Mouse (Mus musculus): ENCODE measurements at regions not wholly inside any gene's neighbourhood (a gene's known extent, or its start where the extent isn't known, plus 50 kb on each side); places are given as distances from the start of the nearest gene placed in this dataset.

DNA sequence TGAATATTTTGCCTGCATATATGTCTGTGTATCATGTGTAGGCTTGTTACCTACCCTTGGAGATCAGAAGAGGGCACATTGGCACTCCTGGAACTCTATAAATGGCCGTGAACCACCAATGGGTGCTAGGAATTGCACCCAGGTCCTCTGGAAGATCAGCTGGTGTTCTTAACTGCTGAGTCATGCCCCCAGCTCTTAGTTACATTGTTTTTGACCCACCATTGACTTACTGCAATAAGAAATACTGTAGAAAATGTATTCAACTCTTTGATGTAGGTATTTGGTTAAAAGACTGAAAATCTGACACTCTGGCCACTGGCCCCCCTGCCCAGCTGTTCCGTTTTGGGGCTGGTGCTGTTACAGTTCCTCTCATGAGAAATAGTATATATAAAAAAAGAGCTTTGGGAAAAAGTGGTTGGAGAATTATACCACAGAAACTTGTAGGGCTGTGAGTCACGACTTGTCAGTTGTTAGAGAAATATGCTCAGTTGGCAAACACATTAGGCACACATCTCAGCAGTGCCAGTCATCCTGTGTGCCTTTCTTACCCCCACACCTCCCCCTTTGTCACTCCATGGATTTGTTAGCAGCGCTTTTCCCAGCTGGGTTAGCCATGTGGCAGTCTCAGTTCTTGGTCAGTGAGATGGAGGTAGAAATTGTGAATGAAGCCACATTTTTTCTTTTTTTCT lies 58.4 kb upstream of the Arhgap32 start:
- no peak overlapping the region for H3K4me2 ChIP-seq (ENCODE audit: low read depth, low read length)
- no peak overlapping the region for H3K4me3 ChIP-seq (ENCODE audit: low read depth, low read length)
- WGBS (ENCODE audit: insufficient replicate concordance), result 57% methylated on average over 4 of the region's 4 CpGs
- no peak overlapping the region for H3K27ac ChIP-seq (ENCODE audit: low read length)
- no peaks in the 10 kb centered on the region for H3K9me3 ChIP-seq (replicated peaks; ENCODE audit: control insufficient read depth, low read length)
- no peaks in the 10 kb centered on the region for H3K36me3 ChIP-seq (ENCODE audit: control insufficient read depth, insufficient read depth)
- no peak overlapping the region for H3K9ac ChIP-seq (ENCODE audit: low read depth, low read length)
- no peaks in the 10 kb centered on the region for H3K4me1 ChIP-seq (ENCODE audit: control insufficient read depth, low read depth, low read length)
- no peak for ATAC-seq (ENCODE audit: low read depth)
- H3K27me3 ChIP-seq (ENCODE audit: control insufficient read depth, insufficient read depth, low read depth, low read length), result no peaks in the 10 kb centered on the region

GRCm38 (mm10) chr9:32062740-32063139 lies 53.2 kb upstream of the Arhgap32 start:
- Histone ChIP-seq H3K27me3 (ENCODE audit: control insufficient read depth, insufficient read depth, low read depth, low read length) (no peaks in the 10 kb centered on the region), H3K9me3 (replicated peaks; ENCODE audit: control insufficient read depth, low read length) (no peaks in the 10 kb centered on the region), H3K4me3 (ENCODE audit: low read depth, low read length) (no peak overlapping the region), H3K9ac (ENCODE audit: low read depth, low read length) (no peak overlapping the region), H3K4me2 (ENCODE audit: low read depth, low read length) (no peak overlapping the region), H3K4me1 (ENCODE audit: control insufficient read depth, low read depth, low read length) (no peaks in the 10 kb centered on the region), H3K36me3 (ENCODE audit: control insufficient read depth, insufficient read depth) (no peaks in the 10 kb centered on the region), H3K27ac (ENCODE audit: low read length) (no peak overlapping the region)
- ATAC-seq (ENCODE audit: low read depth), result no peak
- 70% methylated on average over 4 of the region's 4 CpGs for WGBS (ENCODE audit: insufficient replicate concordance)

- 52% methylated on average over 6 of the region's 6 CpGs for WGBS (ENCODE audit: insufficient replicate concordance)
- H3K27ac ChIP-seq (ENCODE audit: low read length), result no peak overlapping the region
Observed at GRCm38 (mm10) chr9:32063541-32063940, 52.4 kb upstream of the Arhgap32 start.

DNA sequence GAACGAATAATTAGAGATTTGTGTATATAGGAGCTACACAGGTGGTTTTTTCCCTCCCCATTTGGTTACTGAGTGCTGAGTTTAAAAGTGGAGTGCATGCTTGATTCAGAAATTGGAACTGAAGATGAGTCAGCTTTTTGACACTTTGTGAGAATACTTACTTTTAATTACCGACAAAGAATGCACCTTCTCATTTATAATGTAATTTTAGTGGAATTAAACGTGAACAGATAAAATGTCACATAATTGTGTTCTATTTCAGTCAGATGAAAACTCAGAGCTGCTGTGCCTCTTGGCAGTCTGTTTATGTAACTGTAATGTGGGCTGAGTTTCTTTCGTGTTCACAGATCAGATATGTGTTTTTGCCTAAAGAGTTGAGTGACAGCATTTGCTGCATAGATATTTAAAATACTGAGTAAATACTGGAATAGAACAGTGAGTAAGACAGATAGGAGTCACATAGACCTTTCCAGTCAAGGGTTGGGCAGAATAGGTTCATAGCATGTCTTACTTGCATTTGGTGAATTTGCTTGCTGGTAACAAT lies 51.9 kb upstream of the Arhgap32 start:
- Histone ChIP-seq H3K36me3 (ENCODE audit: control insufficient read depth, insufficient read depth) (no peaks in the 10 kb centered on the region), H3K9ac (ENCODE audit: low read depth, low read length) (no peak overlapping the region), H3K4me3 (ENCODE audit: low read depth, low read length) (no peak overlapping the region), H3K4me1 (ENCODE audit: control insufficient read depth, low read depth, low read length) (no peaks in the 10 kb centered on the region), H3K9me3 (replicated peaks; ENCODE audit: control insufficient read depth, low read length) (no peaks in the 10 kb centered on the region), H3K27ac (ENCODE audit: low read length) (no peak overlapping the region), H3K27me3 (ENCODE audit: control insufficient read depth, insufficient read depth, low read depth, low read length) (no peaks in the 10 kb centered on the region), H3K4me2 (ENCODE audit: low read depth, low read length) (no peak overlapping the region)
- 54% methylated on average over 4 of the region's 4 CpGs for WGBS (ENCODE audit: insufficient replicate concordance)
- no peak for ATAC-seq (ENCODE audit: low read depth)

More at GRCm38 (mm10) chr9:32063541-32063940, 52.4 kb upstream of the Arhgap32 start:
- no peak overlapping the region for H3K4me2 ChIP-seq (ENCODE audit: low read depth, low read length)
- no peaks in the 10 kb centered on the region for H3K36me3 ChIP-seq (ENCODE audit: control insufficient read depth, insufficient read depth)
- H3K9me3 ChIP-seq (replicated peaks; ENCODE audit: control insufficient read depth, low read length), result no peaks in the 10 kb centered on the region
- no peaks in the 10 kb centered on the region for H3K4me1 ChIP-seq (ENCODE audit: control insufficient read depth, low read depth, low read length)
- no peaks in the 10 kb centered on the region for H3K27me3 ChIP-seq (ENCODE audit: control insufficient read depth, insufficient read depth, low read depth, low read length)
- H3K9ac ChIP-seq (ENCODE audit: low read depth, low read length), result no peak overlapping the region
- no peak for ATAC-seq (ENCODE audit: low read depth)
- no peak overlapping the region for H3K4me3 ChIP-seq (ENCODE audit: low read depth, low read length)

Data from liver, embryonic 16.5 days (tissue).